Mouse (Mus musculus) gastrocnemius, postnatal 10 days (tissue): Measurements from ENCODE around the gene Rer1. TPM values are rescaled to one million over a fixed set of nuclear protein-coding genes. Genes with fewer than 3 reads are reported as not detected.
"Not testable (repeated sequence)": the region's sequence is repeated elsewhere in the genome, so short reads cannot be mapped to it uniquely, and the experiment has no call there.

ENCODE experiments used
- DNase-seq: peaks from one replicate; pipeline ENCODE4 v3.0.0; 2021; ENCODE audit warnings: mixed read lengths
- total RNA-seq, 2 experiments: library from RNA; stranded (reverse); gene quantifications; 2 replicates each; pipeline ENCODE4 v1.2.3; 2021

Rer1 gene
- total RNA-seq, 2 experiments from 2014 or later = 49.0 to 58.1 TPM

- no peak for DNase-seq
Measured at GRCm38 (mm10) chr4:155116607-155117006, 30.4 kb upstream of the Rer1 start.

- no peak for DNase-seq
Measured at GRCm38 (mm10) chr4:155113766-155114410, 27.7 kb upstream of the Rer1 start.

GRCm38 (mm10) chr4:155109471-155109870 is 23.3 kb upstream of the Rer1 start:
- DNase-seq = no peak

GRCm38 (mm10) chr4:155107886-155108285 is 21.7 kb upstream of the Rer1 start:
- no peak for DNase-seq

- DNase-seq = no peak
Measured at GRCm38 (mm10) chr4:155098572-155098971, 12.4 kb upstream of the Rer1 start.

GRCm38 (mm10) chr4:155097452-155097851 is 11.3 kb upstream of the Rer1 start:
- DNase-seq = no peak

- no peak for DNase-seq
Measured at GRCm38 (mm10) chr4:155095967-155096366, 9.8 kb upstream of the Rer1 start.

GRCm38 (mm10) chr4:155095238-155095900 is 9.2 kb upstream of the Rer1 start:
- DNase-seq = peak; percentile 87

- peak; percentile 41 for DNase-seq
Measured at GRCm38 (mm10) chr4:155094565-155094964, 8.4 kb upstream of the Rer1 start.

- no peak for DNase-seq
Measured at GRCm38 (mm10) chr4:155093431-155094149, 7.4 kb upstream of the Rer1 start.

GRCm38 (mm10) chr4:155092718-155093430 is 6.7 kb upstream of the Rer1 start:
- DNase-seq = no peak

GRCm38 (mm10) chr4:155090688-155091449 is 4.7 kb upstream of the Rer1 start:
- no peak for DNase-seq

- DNase-seq = no peak
Measured at GRCm38 (mm10) chr4:155090147-155090546, 4.0 kb upstream of the Rer1 start.

- DNase-seq = no peak
Measured at GRCm38 (mm10) chr4:155089241-155089640, 3.1 kb upstream of the Rer1 start.

- no peak for DNase-seq
Measured at GRCm38 (mm10) chr4:155085206-155086107, 725 bp downstream of the Rer1 start.

- DNase-seq = no peak
Measured at GRCm38 (mm10) chr4:155084351-155084750, 1.8 kb downstream of the Rer1 start.

GRCm38 (mm10) chr4:155083553-155083952 is 2.6 kb downstream of the Rer1 start:
- DNase-seq = no peak

GRCm38 (mm10) chr4:155079666-155080065 is 6.5 kb downstream of the Rer1 start:
- DNase-seq = no peak

- not testable (repeated sequence) for DNase-seq
Measured at GRCm38 (mm10) chr4:155078808-155079207, 7.4 kb downstream of the Rer1 start.

GRCm38 (mm10) chr4:155076677-155077076 is 9.5 kb downstream of the Rer1 start:
- DNase-seq = no peak

GRCm38 (mm10) chr4:155075813-155076212 is 10.4 kb downstream of the Rer1 start:
- DNase-seq = no peak
